Mouse (Mus musculus): Measurements from ENCODE around the gene Bcl6.

Bcl6 gene

GRCm38 (mm10) chr16:23921697-23922096 is 67.0 kb downstream of the Bcl6 start:
- DNase-seq (ENCODE audit: low spot score): no peak

GRCm38 (mm10) chr16:23919418-23919817 is 69.2 kb downstream of the Bcl6 start:
- DNase-seq (ENCODE audit: low spot score): no peak

All from ovary, postnatal 14 days (tissue).